Mouse (Mus musculus): ENCODE data around the gene Kpna4. TPM values are rescaled to one million over a fixed set of nuclear protein-coding genes. Genes with fewer than 3 reads are reported as not detected.
A peak's percentile ranks its signal among the peaks of the same experiment; 100 is the strongest.

Gene Kpna4
- 5.1 and 8.7 TPM in 2 replicates for polyA plus RNA-seq (2012; rRNA removed)
- 13.2 and 13.3 TPM in 2 replicates for polyA plus RNA-seq (2014; fragmentation: Nextera tagmentation; extraction: Ambion mirVana)

- peak; percentile 90 for ATAC-seq (ENCODE audit: insufficient read depth)
- peak within 1 kb of the TSS; percentile 84 for H3K27ac ChIP-seq
- under 1% methylated on average over 96 of the region's 107 CpGs for WGBS (ENCODE audit: insufficient replicate concordance)
- DNase-seq (ENCODE audit: low read depth in 3 of 3, low spot score in 3 of 3), result peak; percentile 92 to 93 (median 92)
- TF ChIP-seq EP300 (IDR thresholded peaks at IDR 0.05; ENCODE audit: low read depth) (no peak), CTCF (IDR thresholded peaks at IDR 0.05; ENCODE audit: low read depth) (no peak)
- peaks cover 5 to 10% of the 10 kb centered on the region in 2 experiments for H3K4me1 ChIP-seq (replicated peaks; ENCODE audit: control insufficient read depth in 2 of 2, insufficient read depth in 2 of 2, low read length in 1 of 2)
- no peaks in the 10 kb centered on the region for H3K9me3 ChIP-seq (ENCODE audit: control insufficient read depth, low read length)
- no peaks in the 10 kb centered on the region for H3K36me3 ChIP-seq (replicated peaks; ENCODE audit: control insufficient read depth, insufficient read depth, low read depth)
- peak within 1 kb of the TSS; percentile 89 for H3K4me3 ChIP-seq (ENCODE audit: insufficient read depth in 1 of 2, low read depth in 2 of 2, low read length in 2 of 2)
- peak within 1 kb of the TSS; percentile 86 for H3K4me2 ChIP-seq (ENCODE audit: low read depth)
- no peaks in the 10 kb centered on the region for H3K27me3 ChIP-seq (ENCODE audit: control insufficient read depth, insufficient read depth, low read length)
- peak within 1 kb of the TSS; percentile 97 for H3K9ac ChIP-seq (replicated peaks)
Measured at GRCm38 (mm10) chr3:69126509-69127345, at the start of gene Kpna4. Gene Kpna4 (minus strand): TSS chr3:69127113.

DNA sequence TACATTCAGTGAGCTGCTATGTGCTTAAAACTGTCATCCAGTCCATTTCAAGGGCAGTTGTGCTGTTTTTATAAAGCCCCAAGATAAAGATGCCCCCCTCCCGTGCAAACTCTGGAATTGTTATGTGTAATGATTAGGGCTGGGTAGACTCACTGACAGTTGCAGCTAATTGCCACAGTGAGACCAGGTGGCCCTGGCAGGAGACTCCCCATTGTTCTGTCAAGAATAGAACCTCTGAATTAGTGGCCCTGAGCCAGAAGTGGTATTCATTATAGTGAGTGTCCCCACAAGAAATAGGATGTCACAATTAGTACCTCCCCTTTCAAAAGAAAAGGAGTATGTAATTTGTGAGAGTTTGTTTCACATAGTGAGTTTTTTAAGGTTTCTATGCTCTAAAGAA is 48.3 kb upstream of the Kpna4 start:
- no peaks in the 10 kb centered on the region; a peak in 1 of 4 replicates for H3K4me1 ChIP-seq (replicated peaks; ENCODE audit: control insufficient read depth in 2 of 2, insufficient read depth in 2 of 2, low read length in 1 of 2)
- H3K27ac ChIP-seq, result no peak overlapping the region
- no peak overlapping the region for H3K9ac ChIP-seq (replicated peaks)
- DNase-seq (ENCODE audit: low read depth in 3 of 3, low spot score in 3 of 3), result no peak
- H3K9me3 ChIP-seq (ENCODE audit: control insufficient read depth, low read length), result no peaks in the 10 kb centered on the region
- ATAC-seq (ENCODE audit: insufficient read depth), result no peak
- H3K4me3 ChIP-seq (ENCODE audit: insufficient read depth in 1 of 2, low read depth in 2 of 2, low read length in 2 of 2), result no peak overlapping the region
- H3K4me2 ChIP-seq (ENCODE audit: low read depth), result no peak overlapping the region
- no peaks in the 10 kb centered on the region for H3K36me3 ChIP-seq (replicated peaks; ENCODE audit: control insufficient read depth, insufficient read depth, low read depth)
- H3K27me3 ChIP-seq (ENCODE audit: control insufficient read depth, insufficient read depth, low read length), result no peaks in the 10 kb centered on the region
- TF ChIP-seq CTCF (IDR thresholded peaks at IDR 0.05; ENCODE audit: low read depth) (no peak), EP300 (IDR thresholded peaks at IDR 0.05; ENCODE audit: low read depth) (no peak)
- WGBS (ENCODE audit: insufficient replicate concordance), result 21% methylated on average over 1 of the region's 1 CpGs

DNA sequence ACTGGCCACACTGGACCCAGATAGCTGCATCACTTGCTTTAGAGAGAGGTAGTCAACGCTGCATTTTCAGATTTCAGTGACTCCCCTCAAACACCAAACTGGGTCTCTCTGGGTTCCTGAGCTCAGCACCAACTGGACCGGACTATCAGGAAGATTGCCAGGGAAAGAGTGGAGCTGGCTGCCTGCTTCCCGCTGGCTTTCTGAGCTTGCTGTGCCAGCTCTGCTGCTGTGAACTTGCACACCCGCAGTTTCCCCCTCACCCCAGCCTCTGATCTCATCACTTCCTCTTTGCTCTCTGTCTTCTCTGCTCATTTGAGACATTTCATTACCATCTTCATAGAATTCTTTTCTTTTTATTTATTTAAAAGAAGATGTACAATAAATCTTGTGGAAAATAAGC is 44.2 kb upstream of the Kpna4 start:
- Histone ChIP-seq H3K9me3 (ENCODE audit: control insufficient read depth, low read length) (no peaks in the 10 kb centered on the region), H3K36me3 (replicated peaks; ENCODE audit: control insufficient read depth, insufficient read depth, low read depth) (no peaks in the 10 kb centered on the region), H3K4me1 (replicated peaks; ENCODE audit: control insufficient read depth in 2 of 2, insufficient read depth in 2 of 2, low read length in 1 of 2) (no peaks in the 10 kb centered on the region; a peak in 1 of 4 replicates), H3K9ac (replicated peaks) (no peak overlapping the region), H3K4me3 (ENCODE audit: insufficient read depth in 1 of 2, low read depth in 2 of 2, low read length in 2 of 2) (no peak overlapping the region), H3K4me2 (ENCODE audit: low read depth) (no peak overlapping the region), H3K27ac (no peak overlapping the region), H3K27me3 (ENCODE audit: control insufficient read depth, insufficient read depth, low read length) (no peaks in the 10 kb centered on the region)
- 38% methylated on average over 4 of the region's 4 CpGs for WGBS (ENCODE audit: insufficient replicate concordance)
- no peak for ATAC-seq (ENCODE audit: insufficient read depth)
- no peak for DNase-seq (ENCODE audit: low read depth in 3 of 3, low spot score in 3 of 3)
- TF ChIP-seq EP300 (IDR thresholded peaks at IDR 0.05; ENCODE audit: low read depth), result no peak
- no peak for TF ChIP-seq CTCF (IDR thresholded peaks at IDR 0.05; ENCODE audit: low read depth)

GRCm38 (mm10) chr3:69169796-69170195 is 42.9 kb upstream of the Kpna4 start:
- no peaks in the 10 kb centered on the region for H3K27me3 ChIP-seq (ENCODE audit: control insufficient read depth, insufficient read depth, low read length)
- WGBS (ENCODE audit: insufficient replicate concordance), result 68% methylated on average over 5 of the region's 5 CpGs
- H3K4me1 ChIP-seq (replicated peaks; ENCODE audit: control insufficient read depth in 2 of 2, insufficient read depth in 2 of 2, low read length in 1 of 2), result no peaks in the 10 kb centered on the region; a peak in 1 of 4 replicates
- H3K4me2 ChIP-seq (ENCODE audit: low read depth), result no peak overlapping the region
- TF ChIP-seq CTCF (IDR thresholded peaks at IDR 0.05; ENCODE audit: low read depth) (no peak), EP300 (IDR thresholded peaks at IDR 0.05; ENCODE audit: low read depth) (no peak)
- no peak overlapping the region for H3K27ac ChIP-seq
- H3K36me3 ChIP-seq (replicated peaks; ENCODE audit: control insufficient read depth, insufficient read depth, low read depth), result no peaks in the 10 kb centered on the region
- ATAC-seq (ENCODE audit: insufficient read depth) (no peak), DNase-seq (ENCODE audit: low read depth in 3 of 3, low spot score in 3 of 3) (no peak)
- no peak overlapping the region for H3K4me3 ChIP-seq (ENCODE audit: insufficient read depth in 1 of 2, low read depth in 2 of 2, low read length in 2 of 2)
- H3K9me3 ChIP-seq (ENCODE audit: control insufficient read depth, low read length), result no peaks in the 10 kb centered on the region
- H3K9ac ChIP-seq (replicated peaks), result no peak overlapping the region

- TF ChIP-seq CTCF (IDR thresholded peaks at IDR 0.05; ENCODE audit: low read depth) (no peak), EP300 (IDR thresholded peaks at IDR 0.05; ENCODE audit: low read depth) (no peak)
- H3K27ac ChIP-seq, result no peak overlapping the region
- H3K4me3 ChIP-seq (ENCODE audit: insufficient read depth in 1 of 2, low read depth in 2 of 2, low read length in 2 of 2), result no peak overlapping the region
- no peaks in the 10 kb centered on the region; a peak in 1 of 4 replicates for H3K4me1 ChIP-seq (replicated peaks; ENCODE audit: control insufficient read depth in 2 of 2, insufficient read depth in 2 of 2, low read length in 1 of 2)
- H3K27me3 ChIP-seq (ENCODE audit: control insufficient read depth, insufficient read depth, low read length), result no peaks in the 10 kb centered on the region
- 70% methylated on average over 9 of the region's 9 CpGs for WGBS (ENCODE audit: insufficient replicate concordance)
- H3K36me3 ChIP-seq (replicated peaks; ENCODE audit: control insufficient read depth, insufficient read depth, low read depth), result no peaks in the 10 kb centered on the region
- no peaks in the 10 kb centered on the region for H3K9me3 ChIP-seq (ENCODE audit: control insufficient read depth, low read length)
- ATAC-seq (ENCODE audit: insufficient read depth) (no peak), DNase-seq (ENCODE audit: low read depth in 3 of 3, low spot score in 3 of 3) (no peak)
- H3K9ac ChIP-seq (replicated peaks), result no peak overlapping the region
- H3K4me2 ChIP-seq (ENCODE audit: low read depth), result no peak overlapping the region
Measured at GRCm38 (mm10) chr3:69168724-69169123, 41.8 kb upstream of the Kpna4 start.

Data from liver, embryonic 14.5 days (tissue).